Mouse (Mus musculus): ENCODE data around the gene Kifc1.
"Not testable (repeated sequence)": the region's sequence is repeated elsewhere in the genome, so short reads cannot be mapped to it uniquely, and the experiment has no call there.

- not testable (repeated sequence) for TF ChIP-seq POLR2A (IDR thresholded peaks at IDR 0.05; ENCODE audit: borderline replicate concordance, insufficient read depth, low read length); CTCF (IDR thresholded peaks at IDR 0.05; ENCODE audit: borderline replicate concordance, insufficient read depth, low read depth, low read length)
Observed at GRCm38 (mm10) chr17:33884320-33884719, 6.1 kb downstream of the Kifc1 start.

All from cerebellum, adult 2 months (tissue).